Mouse (Mus musculus) brown adipose tissue, adult 24 weeks (tissue): ENCODE data around the gene Rc3h2. TPM values are rescaled to one million over a fixed set of nuclear protein-coding genes. Genes with fewer than 3 reads are reported as not detected.

ENCODE experiments used
- H3K27ac ChIP-seq: fragments of 200-500 bp; replicated peaks from 2 replicates; pipeline ENCODE4 v1.5.1; 2012; ENCODE audit warnings: low read depth, mild to moderate bottlenecking, low read length
- H3K4me1 ChIP-seq: fragments of 200-500 bp; 2 replicates; pipeline ENCODE4 v1.6.1; 2012; ENCODE audit warnings: low read length, mixed read lengths; ENCODE audit not compliant: control insufficient read depth, insufficient read depth, insufficient read length
- H3K4me3 ChIP-seq: fragments of 200-500 bp; 2 replicates; pipeline ENCODE4 v1.5.1; 2012; ENCODE audit warnings: low read depth, mild to moderate bottlenecking, low read length, moderate library complexity; ENCODE audit not compliant: insufficient read depth
- polyA plus RNA-seq: library from polyadenylated mRNA; stranded (reverse); fragments of >200 nt; gene quantifications from 2 replicates; pipeline ENCODE4 v1.2.4, GENCODE M21; 2012; ENCODE audit not compliant: missing spikeins, insufficient read depth, insufficient read length

Gene Rc3h2
- polyA plus RNA-seq, result 8.0 and 12.3 TPM in 2 replicates

- H3K4me3 ChIP-seq, result peak within 1 kb of the TSS; percentile 98
- H3K4me1 ChIP-seq, result no peaks in the 10 kb centered on the region; the same call in 1 of the 2 replicates
- peak within 1 kb of the TSS; percentile 61 for H3K27ac ChIP-seq
Observed at GRCm38 (mm10) chr2:37422306-37423304, at the start of gene Rc3h2. Rc3h2 (minus strand) TSS chr2:37422903.

- no peak overlapping the region for H3K27ac ChIP-seq
- H3K4me3 ChIP-seq, result no peak overlapping the region
- no peaks in the 10 kb centered on the region for H3K4me1 ChIP-seq
Observed at GRCm38 (mm10) chr2:37466266-37466665, 43.6 kb upstream of the Rc3h2 start.

GRCm38 (mm10) chr2:37460707-37461106, 38.0 kb upstream of the Rc3h2 start:
- Histone ChIP-seq H3K27ac (no peak overlapping the region), H3K4me1 (no peaks in the 10 kb centered on the region)

GRCm38 (mm10) chr2:37452376-37452760, 29.7 kb upstream of the Rc3h2 start:
- Histone ChIP-seq H3K4me3 (peak overlapping the region; percentile 96), H3K27ac (0 out of 2 replicates have a peak overlapping the region, but pooled peaks have one; percentile 27), H3K4me1 (peaks cover 3% of the 10 kb centered on the region)

More at GRCm38 (mm10) chr2:37460707-37461106, 38.0 kb upstream of the Rc3h2 start:
- no peak overlapping the region for H3K4me3 ChIP-seq

GRCm38 (mm10) chr2:37451667-37452375, 29.1 kb upstream of the Rc3h2 start:
- Histone ChIP-seq H3K27ac (peak overlapping the region; percentile 81), H3K4me3 (peak overlapping the region; percentile 96), H3K4me1 (peaks cover 3% of the 10 kb centered on the region)

GRCm38 (mm10) chr2:37442611-37443591, 20.2 kb upstream of the Rc3h2 start, which contains the start of the genes Zbtb26, Zbtb6 and Rabgap1:
Zbtb26 (minus strand) TSS chr2:37443135.
Zbtb6 (minus strand) TSS chr2:37443171.
Rabgap1 (plus strand) TSS chr2:37443279.
- Histone ChIP-seq H3K4me1 (peaks cover 2% of the 10 kb centered on the region; the same call in 1 of the 2 replicates), H3K27ac (peak within 1 kb of the TSS; percentile 68), H3K4me3 (peak within 1 kb of the TSS; percentile 92)

- Histone ChIP-seq H3K4me3 (peak overlapping the region; percentile 48), H3K27ac (no peak overlapping the region), H3K4me1 (peaks cover 4% of the 10 kb centered on the region; the same call in 1 of the 2 replicates)
Observed at GRCm38 (mm10) chr2:37431609-37432008, 8.9 kb upstream of the Rc3h2 start.

GRCm38 (mm10) chr2:37430593-37431464, 8.1 kb upstream of the Rc3h2 start:
- peaks cover 4% of the 10 kb centered on the region; the same call in 1 of the 2 replicates for H3K4me1 ChIP-seq
- peak overlapping the region; percentile 95 for H3K4me3 ChIP-seq
- H3K27ac ChIP-seq, result peak overlapping the region; percentile 88

GRCm38 (mm10) chr2:37423671-37424070, 968 bp upstream of the Rc3h2 start:
- Histone ChIP-seq H3K4me1 (no peaks in the 10 kb centered on the region; the same call in 1 of the 2 replicates), H3K4me3 (no peak overlapping the region), H3K27ac (no peak overlapping the region)

- Histone ChIP-seq H3K4me3 (peak overlapping the region; percentile 98), H3K4me1 (no peaks in the 10 kb centered on the region; the same call in 1 of the 2 replicates), H3K27ac (peak overlapping the region; percentile 49)
Observed at GRCm38 (mm10) chr2:37421903-37422302, 800 bp downstream of the Rc3h2 start.

- Histone ChIP-seq H3K27ac (no peak overlapping the region), H3K4me1 (no peaks in the 10 kb centered on the region), H3K4me3 (no peak overlapping the region)
Observed at GRCm38 (mm10) chr2:37395539-37395938, 27.2 kb downstream of the Rc3h2 start.

GRCm38 (mm10) chr2:37382921-37383320, 39.8 kb downstream of the Rc3h2 start:
- H3K4me3 ChIP-seq, result no peak overlapping the region
- H3K27ac ChIP-seq, result no peak overlapping the region
- H3K4me1 ChIP-seq, result no peaks in the 10 kb centered on the region

GRCm38 (mm10) chr2:37380189-37380588, 42.5 kb downstream of the Rc3h2 start:
- H3K4me1 ChIP-seq, result no peaks in the 10 kb centered on the region
- no peak overlapping the region for H3K27ac ChIP-seq
- no peak overlapping the region for H3K4me3 ChIP-seq
